Mouse (Mus musculus): ENCODE data around the gene Arhgef19. TPM values are rescaled to one million over a fixed set of nuclear protein-coding genes. Genes with fewer than 3 reads are reported as not detected.

Arhgef19 gene
- polyA plus RNA-seq, 1 experiment = 13.2 TPM

GRCm38 (mm10) chr4:141244401-141244800 is 5.1 kb downstream of the Arhgef19 start:
- H3K27ac ChIP-seq (ENCODE audit: insufficient read depth, low read length) = peak overlapping the region; percentile 69; the same call in 1 of the 2 replicates

GRCm38 (mm10) chr4:141244931-141245425 is 5.7 kb downstream of the Arhgef19 start:
- no peak overlapping the region for H3K4me3 ChIP-seq (ENCODE audit: insufficient read depth, low read length)
- no peaks in the 10 kb centered on the region for H3K4me1 ChIP-seq (ENCODE audit: control insufficient read depth, insufficient read depth, low read length)
- TF ChIP-seq CTCF (IDR thresholded peaks at IDR 0.05; ENCODE audit: extremely low read depth, insufficient read depth, low read length) = no peak
- TF ChIP-seq POLR2A (IDR thresholded peaks at IDR 0.05; ENCODE audit: extremely low read depth, insufficient read depth, low read length) = no peak
- peak overlapping the region; percentile 69; the same call in 1 of the 2 replicates for H3K27ac ChIP-seq (ENCODE audit: insufficient read depth, low read length)

More at GRCm38 (mm10) chr4:141244401-141244800, 5.1 kb downstream of the Arhgef19 start:
- H3K4me1 ChIP-seq (ENCODE audit: control insufficient read depth, insufficient read depth, low read length) = no peaks in the 10 kb centered on the region
- no peak overlapping the region for H3K4me3 ChIP-seq (ENCODE audit: insufficient read depth, low read length)
- TF ChIP-seq POLR2A (IDR thresholded peaks at IDR 0.05; ENCODE audit: extremely low read depth, insufficient read depth, low read length) = no peak
- no peak for TF ChIP-seq CTCF (IDR thresholded peaks at IDR 0.05; ENCODE audit: extremely low read depth, insufficient read depth, low read length)

- TF ChIP-seq POLR2A (IDR thresholded peaks at IDR 0.05; ENCODE audit: extremely low read depth, insufficient read depth, low read length) (no peak), CTCF (IDR thresholded peaks at IDR 0.05; ENCODE audit: extremely low read depth, insufficient read depth, low read length) (no peak)
- no peaks in the 10 kb centered on the region for H3K4me1 ChIP-seq (ENCODE audit: control insufficient read depth, insufficient read depth, low read length)
- 0 out of 2 replicates have a peak overlapping the region, but pooled peaks have one; percentile 38 for H3K27ac ChIP-seq (ENCODE audit: insufficient read depth, low read length)
- H3K4me3 ChIP-seq (ENCODE audit: insufficient read depth, low read length) = peak overlapping the region; percentile 0; the same call in 1 of the 2 replicates
Measured at GRCm38 (mm10) chr4:141246089-141246997, 7.0 kb downstream of the Arhgef19 start.

- H3K4me3 ChIP-seq (ENCODE audit: insufficient read depth, low read length) = peak overlapping the region; percentile 0; the same call in 1 of the 2 replicates
- H3K27ac ChIP-seq (ENCODE audit: insufficient read depth, low read length) = no peak overlapping the region
- H3K4me1 ChIP-seq (ENCODE audit: control insufficient read depth, insufficient read depth, low read length) = no peaks in the 10 kb centered on the region
- TF ChIP-seq CTCF (IDR thresholded peaks at IDR 0.05; ENCODE audit: extremely low read depth, insufficient read depth, low read length) = no peak
- no peak for TF ChIP-seq POLR2A (IDR thresholded peaks at IDR 0.05; ENCODE audit: extremely low read depth, insufficient read depth, low read length)
Measured at GRCm38 (mm10) chr4:141246998-141247350, 7.7 kb downstream of the Arhgef19 start.

GRCm38 (mm10) chr4:141247776-141248613 is 8.7 kb downstream of the Arhgef19 start:
- H3K27ac ChIP-seq (ENCODE audit: insufficient read depth, low read length) = no peak overlapping the region
- no peak for TF ChIP-seq POLR2A (IDR thresholded peaks at IDR 0.05; ENCODE audit: extremely low read depth, insufficient read depth, low read length)
- TF ChIP-seq CTCF (IDR thresholded peaks at IDR 0.05; ENCODE audit: extremely low read depth, insufficient read depth, low read length) = no peak
- H3K4me1 ChIP-seq (ENCODE audit: control insufficient read depth, insufficient read depth, low read length) = no peaks in the 10 kb centered on the region
- H3K4me3 ChIP-seq (ENCODE audit: insufficient read depth, low read length) = no peak overlapping the region; the same call in 1 of the 2 replicates

- Histone ChIP-seq H3K4me3 (ENCODE audit: insufficient read depth, low read length) (no peak overlapping the region), H3K27ac (ENCODE audit: insufficient read depth, low read length) (no peak overlapping the region), H3K4me1 (ENCODE audit: control insufficient read depth, insufficient read depth, low read length) (no peaks in the 10 kb centered on the region)
- no peak for TF ChIP-seq CTCF (IDR thresholded peaks at IDR 0.05; ENCODE audit: extremely low read depth, insufficient read depth, low read length)
- TF ChIP-seq POLR2A (IDR thresholded peaks at IDR 0.05; ENCODE audit: extremely low read depth, insufficient read depth, low read length) = no peak
Measured at GRCm38 (mm10) chr4:141248614-141248978, 9.3 kb downstream of the Arhgef19 start.

- no peak overlapping the region for H3K27ac ChIP-seq (ENCODE audit: insufficient read depth, low read length)
- no peaks in the 10 kb centered on the region for H3K4me1 ChIP-seq (ENCODE audit: control insufficient read depth, insufficient read depth, low read length)
- no peak overlapping the region for H3K4me3 ChIP-seq (ENCODE audit: insufficient read depth, low read length)
- TF ChIP-seq CTCF (IDR thresholded peaks at IDR 0.05; ENCODE audit: extremely low read depth, insufficient read depth, low read length) (no peak), POLR2A (IDR thresholded peaks at IDR 0.05; ENCODE audit: extremely low read depth, insufficient read depth, low read length) (no peak)
Measured at GRCm38 (mm10) chr4:141249383-141249782, 10.1 kb downstream of the Arhgef19 start.

GRCm38 (mm10) chr4:141251071-141251470 is 11.8 kb downstream of the Arhgef19 start:
- Histone ChIP-seq H3K4me3 (ENCODE audit: insufficient read depth, low read length) (no peak overlapping the region), H3K27ac (ENCODE audit: insufficient read depth, low read length) (no peak overlapping the region), H3K4me1 (ENCODE audit: control insufficient read depth, insufficient read depth, low read length) (no peaks in the 10 kb centered on the region)
- TF ChIP-seq CTCF (IDR thresholded peaks at IDR 0.05; ENCODE audit: extremely low read depth, insufficient read depth, low read length) (no peak), POLR2A (IDR thresholded peaks at IDR 0.05; ENCODE audit: extremely low read depth, insufficient read depth, low read length) (no peak)

- Histone ChIP-seq H3K27ac (ENCODE audit: insufficient read depth, low read length) (no peak overlapping the region), H3K4me1 (ENCODE audit: control insufficient read depth, insufficient read depth, low read length) (no peaks in the 10 kb centered on the region), H3K4me3 (ENCODE audit: insufficient read depth, low read length) (no peak overlapping the region)
- no peak for TF ChIP-seq CTCF (IDR thresholded peaks at IDR 0.05; ENCODE audit: extremely low read depth, insufficient read depth, low read length)
- no peak for TF ChIP-seq POLR2A (IDR thresholded peaks at IDR 0.05; ENCODE audit: extremely low read depth, insufficient read depth, low read length)
Measured at GRCm38 (mm10) chr4:141252641-141253040, 13.3 kb downstream of the Arhgef19 start.
